Mouse (Mus musculus): Measurements from ENCODE around the gene Rap1gds1. TPM values are rescaled to one million over a fixed set of nuclear protein-coding genes. Genes with fewer than 3 reads are reported as not detected.

Gene Rap1gds1
- polyA plus RNA-seq, 1 experiment = 15.4 TPM

DNA sequence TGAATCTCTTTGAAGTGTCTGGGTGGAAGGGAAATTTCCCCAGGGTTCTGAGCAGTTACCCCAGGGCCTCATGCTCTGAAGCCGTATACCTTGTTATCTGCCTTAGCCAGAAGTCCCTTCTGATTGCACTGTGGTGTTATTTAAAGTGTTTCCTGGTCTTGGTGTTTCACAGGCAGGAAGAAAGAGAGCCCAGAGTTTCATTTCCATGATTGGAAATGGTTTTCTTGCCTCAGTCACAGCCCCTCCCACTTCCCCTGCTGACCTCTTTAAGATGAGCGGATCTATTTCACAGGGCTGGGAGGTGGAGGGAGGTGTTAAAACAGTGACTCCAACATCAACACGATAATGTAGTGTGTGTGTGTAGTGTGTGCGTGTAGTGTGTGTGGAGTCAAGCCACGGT is 181.5 kb downstream of the Rap1gds1 start:
- H3K4me3 ChIP-seq (ENCODE audit: extremely low read depth, insufficient read depth, insufficient read length) = no peak overlapping the region
- no peak overlapping the region for H3K27ac ChIP-seq (ENCODE audit: insufficient read depth, low read length)
- TF ChIP-seq POLR2A (IDR thresholded peaks at IDR 0.05; ENCODE audit: low read depth, low read length) (no peak), CTCF (IDR thresholded peaks at IDR 0.05; ENCODE audit: extremely low read depth, insufficient read depth, insufficient read length, insufficient replicate concordance) (no peak)
- peaks cover 5% of the 10 kb centered on the region for H3K36me3 ChIP-seq (ENCODE audit: control insufficient read depth, insufficient read depth, low read length)
- H3K4me1 ChIP-seq (ENCODE audit: control insufficient read depth, insufficient read depth, insufficient read length) = no peaks in the 10 kb centered on the region; the same call in 1 of the 2 replicates
- 48% methylated on average over 5 of the region's 5 CpGs for WGBS
- no peaks in the 10 kb centered on the region for H3K27me3 ChIP-seq (ENCODE audit: control insufficient read depth, insufficient read depth, low read length)
- no peak for DNase-seq (ENCODE audit: low read depth in 1 of 2, low spot score in 2 of 2)

- H3K36me3 ChIP-seq (ENCODE audit: control insufficient read depth, insufficient read depth, low read length) = no peaks in the 10 kb centered on the region
- H3K4me3 ChIP-seq (ENCODE audit: extremely low read depth, insufficient read depth, insufficient read length) = no peak overlapping the region
- TF ChIP-seq POLR2A (IDR thresholded peaks at IDR 0.05; ENCODE audit: low read depth, low read length) (no peak), CTCF (IDR thresholded peaks at IDR 0.05; ENCODE audit: extremely low read depth, insufficient read depth, insufficient read length, insufficient replicate concordance) (no peak)
- H3K27ac ChIP-seq (ENCODE audit: insufficient read depth, low read length) = no peak overlapping the region
- H3K27me3 ChIP-seq (ENCODE audit: control insufficient read depth, insufficient read depth, low read length) = no peaks in the 10 kb centered on the region
- H3K4me1 ChIP-seq (ENCODE audit: control insufficient read depth, insufficient read depth, insufficient read length) = no peaks in the 10 kb centered on the region; the same call in 1 of the 2 replicates
- no peak for DNase-seq (ENCODE audit: low read depth in 1 of 2, low spot score in 2 of 2)
- 73% methylated on average over 10 of the region's 10 CpGs for WGBS
Observed at GRCm38 (mm10) chr3:138889769-138890295, 185.2 kb downstream of the Rap1gds1 start.

- TF ChIP-seq CTCF (IDR thresholded peaks at IDR 0.05; ENCODE audit: extremely low read depth, insufficient read depth, insufficient read length, insufficient replicate concordance) = no peak
- TF ChIP-seq POLR2A (IDR thresholded peaks at IDR 0.05; ENCODE audit: low read depth, low read length) = no peak
- no peak overlapping the region for H3K27ac ChIP-seq (ENCODE audit: insufficient read depth, low read length)
- H3K4me1 ChIP-seq (ENCODE audit: control insufficient read depth, insufficient read depth, insufficient read length) = no peaks in the 10 kb centered on the region; the same call in 1 of the 2 replicates
- no peaks in the 10 kb centered on the region for H3K27me3 ChIP-seq (ENCODE audit: control insufficient read depth, insufficient read depth, low read length)
- no peak for DNase-seq (ENCODE audit: low read depth in 1 of 2, low spot score in 2 of 2)
- 49% methylated on average over 4 of the region's 4 CpGs for WGBS
- H3K4me3 ChIP-seq (ENCODE audit: extremely low read depth, insufficient read depth, insufficient read length) = no peak overlapping the region
- no peaks in the 10 kb centered on the region for H3K36me3 ChIP-seq (ENCODE audit: control insufficient read depth, insufficient read depth, low read length)
Observed at GRCm38 (mm10) chr3:138889214-138889613, 185.8 kb downstream of the Rap1gds1 start.

- no peaks in the 10 kb centered on the region for H3K27me3 ChIP-seq (ENCODE audit: control insufficient read depth, insufficient read depth, low read length)
- H3K4me3 ChIP-seq (ENCODE audit: extremely low read depth, insufficient read depth, insufficient read length) = no peak overlapping the region
- no peak for DNase-seq (ENCODE audit: low read depth in 1 of 2, low spot score in 2 of 2)
- H3K27ac ChIP-seq (ENCODE audit: insufficient read depth, low read length) = no peak overlapping the region
- WGBS = 91% methylated on average over 5 of the region's 5 CpGs
- no peaks in the 10 kb centered on the region for H3K36me3 ChIP-seq (ENCODE audit: control insufficient read depth, insufficient read depth, low read length)
- no peaks in the 10 kb centered on the region; the same call in 1 of the 2 replicates for H3K4me1 ChIP-seq (ENCODE audit: control insufficient read depth, insufficient read depth, insufficient read length)
- TF ChIP-seq POLR2A (IDR thresholded peaks at IDR 0.05; ENCODE audit: low read depth, low read length) = no peak
Observed at GRCm38 (mm10) chr3:138886121-138886520, 188.9 kb downstream of the Rap1gds1 start.

DNA sequence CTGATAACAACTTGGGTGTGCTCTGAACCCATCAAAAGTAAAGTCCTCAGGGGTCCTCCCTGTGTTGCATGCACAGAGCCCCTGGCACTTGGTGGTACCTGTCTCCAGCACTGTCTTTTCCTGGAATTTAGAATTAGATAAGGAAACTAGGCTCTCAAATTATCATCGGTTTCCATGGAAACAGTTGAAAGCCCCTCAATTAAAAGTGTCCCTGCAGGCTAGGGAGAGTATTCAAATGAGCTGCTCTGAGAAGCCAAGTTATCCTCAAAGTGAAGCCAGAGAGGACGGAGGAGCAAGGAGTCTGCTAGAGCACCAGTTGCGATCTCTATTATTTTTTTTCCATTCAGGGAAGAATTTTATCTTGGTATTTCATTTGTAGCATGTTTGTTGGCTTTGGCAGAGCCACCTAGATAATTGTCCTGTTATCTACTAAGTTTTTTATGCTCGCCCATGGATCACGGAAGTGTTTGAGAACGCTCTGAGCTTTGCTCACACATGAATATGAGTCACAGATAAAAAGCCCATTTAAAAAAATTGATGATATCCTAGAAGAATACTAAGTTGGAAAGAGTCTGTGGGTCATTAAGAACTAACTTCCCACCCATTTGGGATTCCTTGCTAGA is 193.2 kb downstream of the Rap1gds1 start:
- Histone ChIP-seq H3K4me1 (ENCODE audit: control insufficient read depth, insufficient read depth, insufficient read length) (no peaks in the 10 kb centered on the region), H3K27ac (ENCODE audit: insufficient read depth, low read length) (no peak overlapping the region), H3K27me3 (ENCODE audit: control insufficient read depth, insufficient read depth, low read length) (no peaks in the 10 kb centered on the region), H3K36me3 (ENCODE audit: control insufficient read depth, insufficient read depth, low read length) (no peaks in the 10 kb centered on the region), H3K4me3 (ENCODE audit: extremely low read depth, insufficient read depth, insufficient read length) (no peak overlapping the region)
- no peak for DNase-seq (ENCODE audit: low read depth in 1 of 2, low spot score in 2 of 2)
- no peak for TF ChIP-seq POLR2A (IDR thresholded peaks at IDR 0.05; ENCODE audit: low read depth, low read length)
- TF ChIP-seq CTCF (IDR thresholded peaks at IDR 0.05; ENCODE audit: extremely low read depth, insufficient read depth, insufficient read length, insufficient replicate concordance) = no peak
- WGBS = 91% methylated on average over 6 of the region's 6 CpGs

GRCm38 (mm10) chr3:138880999-138881724 is 193.8 kb downstream of the Rap1gds1 start:
- no peaks in the 10 kb centered on the region for H3K36me3 ChIP-seq (ENCODE audit: control insufficient read depth, insufficient read depth, low read length)
- no peaks in the 10 kb centered on the region for H3K4me1 ChIP-seq (ENCODE audit: control insufficient read depth, insufficient read depth, insufficient read length)
- no peak overlapping the region for H3K27ac ChIP-seq (ENCODE audit: insufficient read depth, low read length)
- WGBS = 96% methylated on average over 11 of the region's 11 CpGs
- no peak for TF ChIP-seq CTCF (IDR thresholded peaks at IDR 0.05; ENCODE audit: extremely low read depth, insufficient read depth, insufficient read length, insufficient replicate concordance)
- TF ChIP-seq POLR2A (IDR thresholded peaks at IDR 0.05; ENCODE audit: low read depth, low read length) = no peak
- no peak for DNase-seq (ENCODE audit: low read depth in 1 of 2, low spot score in 2 of 2)
- H3K4me3 ChIP-seq (ENCODE audit: extremely low read depth, insufficient read depth, insufficient read length) = no peak overlapping the region
- H3K27me3 ChIP-seq (ENCODE audit: control insufficient read depth, insufficient read depth, low read length) = no peaks in the 10 kb centered on the region

GRCm38 (mm10) chr3:138877741-138878140 is 197.3 kb downstream of the Rap1gds1 start:
- H3K36me3 ChIP-seq (ENCODE audit: control insufficient read depth, insufficient read depth, low read length) = no peaks in the 10 kb centered on the region
- H3K27me3 ChIP-seq (ENCODE audit: control insufficient read depth, insufficient read depth, low read length) = no peaks in the 10 kb centered on the region
- no peaks in the 10 kb centered on the region for H3K4me1 ChIP-seq (ENCODE audit: control insufficient read depth, insufficient read depth, insufficient read length)
- no peak overlapping the region for H3K4me3 ChIP-seq (ENCODE audit: extremely low read depth, insufficient read depth, insufficient read length)
- no peak for DNase-seq (ENCODE audit: low read depth in 1 of 2, low spot score in 2 of 2)
- TF ChIP-seq CTCF (IDR thresholded peaks at IDR 0.05; ENCODE audit: extremely low read depth, insufficient read depth, insufficient read length, insufficient replicate concordance) (no peak), POLR2A (IDR thresholded peaks at IDR 0.05; ENCODE audit: low read depth, low read length) (no peak)
- WGBS = 68% methylated on average over 4 of the region's 4 CpGs
- H3K27ac ChIP-seq (ENCODE audit: insufficient read depth, low read length) = no peak overlapping the region
